Mouse (Mus musculus): ENCODE measurements around the gene Apoh.

The Apoh gene

DNA sequence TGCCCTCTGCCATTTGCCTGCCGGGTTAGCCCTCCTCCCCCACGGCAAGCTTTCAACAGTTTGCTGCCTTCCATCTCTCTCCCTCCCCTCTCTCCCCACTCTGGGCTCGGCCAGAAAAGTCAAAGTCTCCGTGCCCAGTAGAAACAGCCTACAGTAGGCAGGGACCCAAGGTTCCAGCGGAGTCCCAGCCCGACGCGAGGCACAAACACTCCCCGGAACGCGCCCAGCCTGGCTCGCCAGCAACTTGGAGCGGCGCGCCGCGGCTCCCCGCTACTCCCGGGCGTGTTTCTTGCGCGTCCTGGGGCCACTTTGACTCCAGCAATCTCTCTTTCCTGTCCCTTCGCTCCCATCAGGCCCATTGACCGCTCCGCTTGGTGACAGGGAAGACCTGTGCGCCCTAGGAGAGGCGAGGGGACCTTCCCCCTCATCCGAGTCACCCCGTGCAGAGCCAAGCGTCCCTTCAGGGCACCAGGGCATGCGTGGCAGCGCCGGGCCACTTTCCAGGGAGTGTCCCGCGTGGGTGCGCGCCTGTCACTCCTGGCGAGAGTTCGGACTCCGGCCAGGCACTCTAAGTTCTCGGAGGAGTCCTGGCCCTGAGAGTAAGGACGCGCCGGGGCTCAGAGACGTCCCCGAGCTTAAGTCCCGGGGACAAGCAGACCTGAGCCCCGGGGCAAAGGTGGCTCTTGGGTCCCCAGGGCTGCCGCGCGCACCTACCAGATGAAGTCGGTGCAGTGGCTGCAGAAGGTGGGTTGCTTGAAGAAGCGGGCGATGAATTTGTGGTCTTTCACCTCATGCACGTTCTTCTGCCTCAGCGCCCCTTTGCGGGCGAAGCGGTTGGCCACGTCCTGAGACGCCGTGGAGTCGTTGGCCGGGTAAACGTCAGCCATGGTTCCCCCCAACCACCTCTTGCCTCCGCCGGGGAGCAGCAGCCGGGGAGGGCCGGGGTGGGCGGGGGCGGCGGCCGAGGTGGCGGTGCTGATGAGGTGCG is at the start of gene Apoh:
Gene Apoh (plus strand): TSS at position 574 of the 988 bp plus-strand sequence.
- peak; percentile 57 to 62 for DNase-seq

GRCm38 (mm10) chr11:108293843-108294242 is 49.3 kb upstream of the Apoh start:
- no peak for DNase-seq

GRCm38 (mm10) chr11:108294305-108294813 is 48.8 kb upstream of the Apoh start:
- no peak for DNase-seq

GRCm38 (mm10) chr11:108295373-108295772 is 47.8 kb upstream of the Apoh start:
- DNase-seq: no peak

DNA sequence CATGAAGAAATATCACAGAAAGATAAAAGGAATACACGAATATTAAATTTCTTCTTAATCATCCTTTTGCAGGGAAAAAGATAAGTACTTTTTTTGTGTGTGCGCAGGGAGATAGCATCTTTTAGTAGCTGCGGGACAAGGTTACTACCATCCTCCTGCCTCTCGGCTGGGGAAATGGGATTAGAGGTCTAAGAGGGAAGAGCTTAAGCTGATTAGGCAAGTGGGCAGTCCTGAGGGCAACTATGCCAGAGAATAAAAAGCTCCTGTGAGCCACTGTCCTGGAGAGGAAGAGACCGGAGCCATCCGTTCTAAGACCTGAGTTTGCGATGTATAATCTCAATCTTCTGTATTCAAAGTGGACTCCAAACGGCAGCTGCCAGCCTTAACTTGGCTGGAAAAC is 45.2 kb upstream of the Apoh start:
- no peak for DNase-seq

DNA sequence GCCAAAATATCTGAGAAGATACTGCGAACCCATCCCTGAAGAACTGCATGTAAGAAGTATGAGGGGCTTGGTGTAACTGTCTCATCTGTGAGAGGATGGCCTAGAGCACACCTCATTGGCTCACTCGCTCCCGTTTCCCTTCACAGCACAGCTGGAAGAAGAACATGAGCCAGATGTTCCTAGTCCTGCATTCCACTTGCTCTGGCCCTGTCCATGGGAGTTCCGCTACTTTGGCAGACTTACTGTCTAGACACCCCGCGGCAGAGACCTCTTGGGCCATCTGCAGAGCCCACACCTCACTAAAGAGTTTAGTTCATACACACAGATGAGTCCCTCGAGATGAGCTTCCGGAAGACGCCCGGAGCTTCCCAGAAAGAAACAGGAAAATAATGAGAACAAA is 43.2 kb upstream of the Apoh start:
- DNase-seq: no peak

- DNase-seq: peak; percentile 52 to 63
Observed at GRCm38 (mm10) chr11:108300443-108300842, 42.7 kb upstream of the Apoh start.

DNA sequence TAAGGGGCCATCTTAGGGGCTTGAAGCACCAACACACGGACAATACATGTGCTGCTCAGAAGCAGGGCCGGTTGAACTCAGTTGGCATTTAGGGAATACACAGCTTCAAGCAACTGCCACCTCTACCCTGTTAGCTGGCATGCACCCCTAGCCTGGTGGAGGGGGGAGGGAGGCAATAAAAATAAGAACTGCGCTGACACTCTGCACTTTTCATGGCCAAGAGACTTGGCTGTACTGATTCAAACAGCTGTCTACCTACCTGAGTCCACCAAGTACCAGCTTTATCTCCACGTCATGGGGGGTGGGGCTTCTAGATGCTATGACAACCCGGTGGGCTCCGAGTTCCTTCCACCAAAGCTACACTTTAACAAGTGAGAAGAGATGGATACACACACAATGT is 42.1 kb upstream of the Apoh start:
- no peak for DNase-seq

- no peak for DNase-seq
Observed at GRCm38 (mm10) chr11:108301796-108302490, 41.2 kb upstream of the Apoh start.

DNA sequence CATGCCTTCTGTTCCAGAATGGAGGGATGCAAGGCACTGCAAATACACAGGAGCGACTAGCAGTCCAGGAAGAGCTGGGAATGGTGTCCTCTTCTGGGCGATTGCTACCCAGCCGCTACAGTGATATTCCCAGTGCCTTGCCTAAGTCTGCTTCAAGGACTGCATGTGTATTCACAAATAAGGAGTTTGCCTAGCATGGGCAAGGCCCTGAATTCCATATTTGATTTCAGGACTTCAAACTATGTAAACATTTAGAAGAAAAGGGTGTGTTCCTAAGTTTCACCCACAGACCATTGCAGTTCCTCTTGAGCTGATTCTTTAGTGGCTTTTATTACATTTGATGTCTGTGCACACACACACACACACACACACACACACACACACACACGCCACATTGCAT is 39.4 kb upstream of the Apoh start:
- no peak for DNase-seq

- DNase-seq: no peak
Observed at GRCm38 (mm10) chr11:108307258-108307657, 35.9 kb upstream of the Apoh start.

- DNase-seq: no peak
Observed at GRCm38 (mm10) chr11:108308253-108308652, 34.9 kb upstream of the Apoh start.

- DNase-seq: no peak
Observed at GRCm38 (mm10) chr11:108309791-108310190, 33.4 kb upstream of the Apoh start.

DNA sequence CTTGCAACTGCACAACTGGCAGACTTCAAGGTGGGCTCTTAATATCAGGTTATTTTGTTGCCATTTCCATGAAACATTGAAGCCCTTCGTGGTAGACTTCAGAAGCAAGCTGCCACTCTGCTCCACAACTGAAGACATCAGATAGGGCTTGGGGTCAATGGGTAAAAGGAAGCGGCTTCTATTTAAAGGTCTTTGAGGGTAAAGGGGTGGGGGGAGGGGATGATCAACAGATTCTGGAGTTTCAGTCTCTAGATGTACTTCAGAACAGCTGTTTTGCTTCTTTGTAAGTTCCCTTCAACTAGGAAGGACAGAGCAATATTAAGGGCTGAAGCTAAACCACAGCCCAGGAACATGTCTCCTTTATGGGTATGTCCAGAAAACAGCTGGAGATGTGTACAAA is 31.2 kb upstream of the Apoh start:
- DNase-seq: no peak

DNA sequence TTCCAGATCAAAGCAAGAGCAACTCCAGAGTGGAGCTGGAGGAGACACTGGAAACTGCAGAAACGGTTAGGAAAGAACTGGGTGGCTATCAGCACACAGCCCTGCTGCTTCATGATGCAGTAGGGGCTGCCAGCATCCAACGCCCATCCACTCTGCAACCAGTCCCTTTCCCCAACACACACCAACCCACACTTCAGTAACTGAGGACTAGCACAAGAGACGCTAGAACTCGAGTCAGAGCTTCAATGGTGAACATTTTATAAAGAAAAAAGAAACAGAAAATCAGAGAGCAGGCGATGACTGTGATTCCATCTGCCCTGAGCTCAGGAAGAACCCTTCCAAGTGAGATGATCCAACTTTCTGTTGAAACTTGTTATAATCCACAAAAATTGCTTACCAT is 30.6 kb upstream of the Apoh start:
- DNase-seq: no peak

- DNase-seq: no peak
Observed at GRCm38 (mm10) chr11:108315736-108316135, 27.4 kb upstream of the Apoh start.

- DNase-seq: no peak
Observed at GRCm38 (mm10) chr11:108317878-108318277, 25.3 kb upstream of the Apoh start.

- no peak for DNase-seq
Observed at GRCm38 (mm10) chr11:108319162-108319561, 24.0 kb upstream of the Apoh start.

DNA sequence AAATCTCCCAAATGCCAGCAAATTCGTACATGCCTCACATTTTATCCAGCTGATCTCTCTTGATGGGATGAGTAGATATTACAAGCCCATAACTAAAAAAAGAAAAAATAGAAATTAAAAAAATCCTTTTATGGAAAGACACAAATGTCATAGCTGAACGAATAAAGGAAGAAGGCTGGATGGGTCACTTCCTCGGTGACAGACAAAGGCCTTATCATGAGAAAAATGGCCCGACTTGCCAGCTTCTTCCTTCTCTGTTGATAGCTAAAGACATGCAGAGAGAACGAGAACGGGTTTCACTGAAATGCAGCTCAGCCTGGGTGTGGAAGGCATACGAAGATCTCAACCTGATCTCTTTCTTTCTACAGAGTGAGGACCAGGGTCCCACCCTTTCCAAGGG is 22.6 kb upstream of the Apoh start:
- DNase-seq: no peak

GRCm38 (mm10) chr11:108322156-108322555 is 21.0 kb upstream of the Apoh start:
- no peak for DNase-seq

- no peak for DNase-seq
Observed at GRCm38 (mm10) chr11:108325943-108326342, 17.2 kb upstream of the Apoh start.

DNA sequence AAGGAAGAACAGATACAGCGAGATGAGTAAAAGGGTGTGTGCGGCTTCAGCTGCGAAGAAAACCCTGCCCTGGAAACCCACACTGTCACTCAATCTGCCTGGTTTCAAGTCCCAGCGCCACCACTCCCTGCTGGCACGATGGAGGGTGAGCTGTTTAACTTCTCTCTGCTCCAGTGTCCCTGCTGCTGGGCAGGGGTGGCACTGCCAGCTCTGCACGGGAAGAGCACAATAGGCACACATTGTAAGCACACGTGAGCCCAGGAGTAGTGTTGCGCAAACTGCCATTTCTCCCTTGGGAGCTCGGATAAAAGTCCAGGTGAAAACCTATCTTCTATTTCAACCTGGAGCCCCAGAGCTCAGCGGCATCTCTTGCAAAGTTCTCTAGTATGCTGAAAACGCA is 12.3 kb upstream of the Apoh start:
- DNase-seq: no peak

- no peak for DNase-seq
Observed at GRCm38 (mm10) chr11:108333006-108333405, 10.1 kb upstream of the Apoh start.
